Mouse (Mus musculus): ENCODE data around the gene Vsnl1. TPM values are rescaled to one million over a fixed set of nuclear protein-coding genes. Genes with fewer than 3 reads are reported as not detected.

Gene Vsnl1
- polyA plus RNA-seq, 1 experiment: 0.36 TPM

DNA sequence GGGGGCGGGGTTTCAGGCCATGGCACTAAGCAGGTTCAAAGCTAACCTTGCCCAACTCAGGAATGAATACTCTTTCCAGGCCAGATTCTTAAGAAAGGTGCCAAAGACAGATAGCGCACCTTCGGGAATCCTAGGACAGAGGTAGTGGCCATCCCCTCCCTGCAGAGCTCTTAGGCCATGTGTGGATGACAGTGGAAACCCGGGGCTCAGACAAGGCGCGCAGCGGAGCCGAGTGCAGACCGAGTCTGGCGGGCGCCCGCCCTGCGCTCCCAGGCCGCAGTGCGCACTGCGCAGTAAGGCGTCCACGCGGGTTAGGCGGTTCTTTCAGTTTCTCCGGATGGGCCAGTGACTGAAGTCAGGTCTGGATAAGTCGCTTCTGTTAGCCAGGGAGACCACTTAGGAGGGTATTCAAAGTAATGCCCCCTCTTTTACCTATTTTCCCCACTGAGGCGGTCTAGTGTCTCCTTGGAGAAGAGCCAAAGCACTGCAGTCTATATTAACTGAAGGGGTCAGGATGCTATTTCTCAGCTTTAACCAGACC, 1.6 kb upstream of the Vsnl1 start:
- no peak for TF ChIP-seq CTCF (IDR thresholded peaks at IDR 0.05; ENCODE audit: low read depth, low read length)
- Histone ChIP-seq H3K9ac (ENCODE audit: low read depth, poor library complexity, severe bottlenecking) (peak overlapping the region; percentile 36), H3K27me3 (ENCODE audit: control insufficient read depth, insufficient read depth, low read length, poor library complexity, severe bottlenecking) (0 out of 2 replicates have a peak, but pooled peaks cover 5% of the 10 kb centered on the region), H3K36me3 (ENCODE audit: control insufficient read depth, insufficient read depth, low read length, poor library complexity, severe bottlenecking) (no peaks in the 10 kb centered on the region), H3K4me1 (ENCODE audit: control insufficient read depth, insufficient read depth, low read length) (no peaks in the 10 kb centered on the region), H3K27ac (ENCODE audit: insufficient read depth, low read length) (no peak overlapping the region), H3K9me3 (replicated peaks; ENCODE audit: control insufficient read depth, insufficient read depth, low read length, poor library complexity, severe bottlenecking) (0 out of 2 replicates have a peak, but pooled peaks cover 3% of the 10 kb centered on the region), H3K4me3 (ENCODE audit: low read depth, low read length) (peak overlapping the region; percentile 47)

DNA sequence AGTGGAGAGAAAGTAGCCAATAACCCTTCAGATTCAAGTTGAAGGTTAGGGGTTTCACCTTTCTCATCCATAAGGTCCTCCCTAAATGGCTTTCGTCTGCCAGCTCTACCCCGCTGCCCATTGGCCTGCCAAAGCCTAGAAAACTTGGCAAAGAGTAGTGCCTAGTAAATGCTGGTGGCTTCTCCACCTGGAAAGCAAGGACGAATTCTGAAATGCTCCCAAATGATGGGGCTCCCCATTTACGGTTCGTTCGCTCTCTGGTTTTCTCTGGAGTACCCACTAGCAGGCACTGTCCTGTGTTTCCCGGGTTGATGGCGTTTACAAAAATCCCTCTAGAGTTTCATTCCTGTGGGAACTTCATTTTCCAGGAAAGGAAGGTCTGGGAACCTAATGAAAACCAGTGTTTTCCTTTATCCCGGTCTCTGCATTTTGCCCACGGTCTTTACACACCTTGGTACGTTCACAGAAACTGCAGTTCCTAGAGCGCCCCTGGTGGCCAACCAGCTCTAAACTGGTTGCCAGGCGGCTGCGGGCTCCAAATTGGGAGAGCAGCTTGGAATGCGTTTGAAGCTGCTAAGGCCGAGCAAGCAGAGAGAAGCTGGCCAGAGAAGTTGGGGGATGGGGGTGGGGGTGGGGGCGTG, 973 bp upstream of the Vsnl1 start:
- H3K27ac ChIP-seq (ENCODE audit: insufficient read depth, low read length): no peak overlapping the region
- H3K9me3 ChIP-seq (replicated peaks; ENCODE audit: control insufficient read depth, insufficient read depth, low read length, poor library complexity, severe bottlenecking): 0 out of 2 replicates have a peak, but pooled peaks cover 3% of the 10 kb centered on the region
- H3K27me3 ChIP-seq (ENCODE audit: control insufficient read depth, insufficient read depth, low read length, poor library complexity, severe bottlenecking): 0 out of 2 replicates have a peak, but pooled peaks cover 5% of the 10 kb centered on the region
- no peaks in the 10 kb centered on the region for H3K36me3 ChIP-seq (ENCODE audit: control insufficient read depth, insufficient read depth, low read length, poor library complexity, severe bottlenecking)
- H3K4me3 ChIP-seq (ENCODE audit: low read depth, low read length): no peak overlapping the region
- no peaks in the 10 kb centered on the region for H3K4me1 ChIP-seq (ENCODE audit: control insufficient read depth, insufficient read depth, low read length)
- no peak for TF ChIP-seq EP300 (IDR thresholded peaks at IDR 0.05; ENCODE audit: insufficient read depth, low read depth, low read length)
- peak; percentile 64 for TF ChIP-seq CTCF (IDR thresholded peaks at IDR 0.05; ENCODE audit: low read depth, low read length)
- peak overlapping the region; percentile 36; the same call in 1 of the 2 replicates for H3K9ac ChIP-seq (ENCODE audit: low read depth, poor library complexity, severe bottlenecking)

DNA sequence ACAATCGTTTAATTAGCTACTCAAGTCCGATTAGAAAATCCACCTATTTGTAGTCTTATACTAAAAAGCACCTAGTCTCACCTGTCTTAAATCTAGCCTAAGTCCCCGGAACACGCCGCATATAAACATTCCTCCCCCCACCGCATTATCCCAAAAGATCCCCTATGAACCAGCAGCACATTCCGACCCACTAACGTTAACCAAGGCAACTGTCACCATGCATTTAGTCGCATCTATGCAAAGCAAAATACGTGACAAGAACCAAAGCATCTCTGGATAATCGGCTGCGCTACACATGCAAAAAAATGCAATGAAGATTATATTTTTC, 426 bp downstream of the Vsnl1 start:
- Histone ChIP-seq H3K27me3 (ENCODE audit: control insufficient read depth, insufficient read depth, low read length, poor library complexity, severe bottlenecking) (0 out of 2 replicates have a peak, but pooled peaks cover 5% of the 10 kb centered on the region), H3K9ac (ENCODE audit: low read depth, poor library complexity, severe bottlenecking) (no peak overlapping the region), H3K4me3 (ENCODE audit: low read depth, low read length) (no peak overlapping the region), H3K27ac (ENCODE audit: insufficient read depth, low read length) (no peak overlapping the region), H3K36me3 (ENCODE audit: control insufficient read depth, insufficient read depth, low read length, poor library complexity, severe bottlenecking) (no peaks in the 10 kb centered on the region), H3K4me1 (ENCODE audit: control insufficient read depth, insufficient read depth, low read length) (no peaks in the 10 kb centered on the region), H3K9me3 (replicated peaks; ENCODE audit: control insufficient read depth, insufficient read depth, low read length, poor library complexity, severe bottlenecking) (0 out of 2 replicates have a peak, but pooled peaks cover 3% of the 10 kb centered on the region)
- TF ChIP-seq EP300 (IDR thresholded peaks at IDR 0.05; ENCODE audit: insufficient read depth, low read depth, low read length) (no peak), CTCF (IDR thresholded peaks at IDR 0.05; ENCODE audit: low read depth, low read length) (no peak), POLR2A (IDR thresholded peaks at IDR 0.05; ENCODE audit: insufficient read depth, low read length) (no peak)

DNA sequence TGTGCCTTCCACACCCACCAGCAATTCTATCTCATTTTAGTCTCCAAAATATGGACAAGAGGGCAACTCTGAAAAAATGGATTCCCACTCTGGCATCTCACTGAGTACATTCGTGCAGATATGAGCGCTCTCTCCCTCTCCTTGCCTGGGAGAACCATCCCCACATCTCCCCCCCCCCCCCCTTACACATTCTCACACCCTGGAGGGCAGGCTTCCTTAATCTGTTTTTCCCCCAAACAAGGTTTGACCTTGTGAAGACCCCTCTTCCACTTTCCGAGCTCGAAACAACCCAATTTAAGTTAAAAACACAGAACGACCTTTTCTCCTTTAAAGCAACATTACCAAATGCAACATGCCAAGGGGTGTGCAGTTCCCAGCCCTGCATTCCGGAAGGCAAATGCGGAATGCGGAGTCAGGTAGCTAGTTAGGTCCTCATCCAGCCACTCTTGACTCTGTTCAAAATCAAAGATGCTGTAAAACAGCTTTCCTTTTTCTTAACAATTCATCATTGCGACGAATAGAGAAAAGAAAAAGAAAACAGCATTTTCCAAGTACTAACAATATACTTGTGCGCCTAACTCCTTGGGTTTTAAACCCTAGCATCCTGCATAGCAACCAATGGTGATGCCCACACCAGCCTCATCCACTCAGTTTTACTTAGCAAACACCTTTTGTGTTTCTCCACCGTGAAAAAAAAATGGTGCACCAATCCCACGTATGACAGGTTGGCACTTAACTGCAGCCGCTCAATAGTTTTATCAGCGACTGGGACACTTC, 979 bp downstream of the Vsnl1 start:
- H3K27ac ChIP-seq (ENCODE audit: insufficient read depth, low read length): no peak overlapping the region
- 0 out of 2 replicates have a peak, but pooled peaks cover 5% of the 10 kb centered on the region for H3K27me3 ChIP-seq (ENCODE audit: control insufficient read depth, insufficient read depth, low read length, poor library complexity, severe bottlenecking)
- TF ChIP-seq CTCF (IDR thresholded peaks at IDR 0.05; ENCODE audit: low read depth, low read length) (no peak), EP300 (IDR thresholded peaks at IDR 0.05; ENCODE audit: insufficient read depth, low read depth, low read length) (no peak), POLR2A (IDR thresholded peaks at IDR 0.05; ENCODE audit: insufficient read depth, low read length) (no peak)
- no peak overlapping the region for H3K9ac ChIP-seq (ENCODE audit: low read depth, poor library complexity, severe bottlenecking)
- 0 out of 2 replicates have a peak, but pooled peaks cover 3% of the 10 kb centered on the region for H3K9me3 ChIP-seq (replicated peaks; ENCODE audit: control insufficient read depth, insufficient read depth, low read length, poor library complexity, severe bottlenecking)
- H3K4me1 ChIP-seq (ENCODE audit: control insufficient read depth, insufficient read depth, low read length): no peaks in the 10 kb centered on the region
- H3K4me3 ChIP-seq (ENCODE audit: low read depth, low read length): no peak overlapping the region
- no peaks in the 10 kb centered on the region for H3K36me3 ChIP-seq (ENCODE audit: control insufficient read depth, insufficient read depth, low read length, poor library complexity, severe bottlenecking)

- H3K4me3 ChIP-seq (ENCODE audit: low read depth, low read length): no peak overlapping the region
- H3K9me3 ChIP-seq (replicated peaks; ENCODE audit: control insufficient read depth, insufficient read depth, low read length, poor library complexity, severe bottlenecking): 0 out of 2 replicates have a peak, but pooled peaks cover 3% of the 10 kb centered on the region
- 0 out of 2 replicates have a peak, but pooled peaks cover 5% of the 10 kb centered on the region for H3K27me3 ChIP-seq (ENCODE audit: control insufficient read depth, insufficient read depth, low read length, poor library complexity, severe bottlenecking)
- H3K9ac ChIP-seq (ENCODE audit: low read depth, poor library complexity, severe bottlenecking): no peak overlapping the region
- no peaks in the 10 kb centered on the region for H3K36me3 ChIP-seq (ENCODE audit: control insufficient read depth, insufficient read depth, low read length, poor library complexity, severe bottlenecking)
- no peak overlapping the region for H3K27ac ChIP-seq (ENCODE audit: insufficient read depth, low read length)
- H3K4me1 ChIP-seq (ENCODE audit: control insufficient read depth, insufficient read depth, low read length): no peaks in the 10 kb centered on the region
- TF ChIP-seq CTCF (IDR thresholded peaks at IDR 0.05; ENCODE audit: low read depth, low read length): no peak
- TF ChIP-seq POLR2A (IDR thresholded peaks at IDR 0.05; ENCODE audit: insufficient read depth, low read length): no peak
- no peak for TF ChIP-seq EP300 (IDR thresholded peaks at IDR 0.05; ENCODE audit: insufficient read depth, low read depth, low read length)
Measured at GRCm38 (mm10) chr12:11434446-11434845, 2.0 kb downstream of the Vsnl1 start.

GRCm38 (mm10) chr12:11433716-11434115, 2.7 kb downstream of the Vsnl1 start:
- no peak overlapping the region for H3K9ac ChIP-seq (ENCODE audit: low read depth, poor library complexity, severe bottlenecking)
- no peak overlapping the region for H3K27ac ChIP-seq (ENCODE audit: insufficient read depth, low read length)
- H3K36me3 ChIP-seq (ENCODE audit: control insufficient read depth, insufficient read depth, low read length, poor library complexity, severe bottlenecking): no peaks in the 10 kb centered on the region
- H3K4me1 ChIP-seq (ENCODE audit: control insufficient read depth, insufficient read depth, low read length): no peaks in the 10 kb centered on the region
- H3K4me3 ChIP-seq (ENCODE audit: low read depth, low read length): no peak overlapping the region
- H3K9me3 ChIP-seq (replicated peaks; ENCODE audit: control insufficient read depth, insufficient read depth, low read length, poor library complexity, severe bottlenecking): 0 out of 2 replicates have a peak, but pooled peaks cover 3% of the 10 kb centered on the region
- TF ChIP-seq CTCF (IDR thresholded peaks at IDR 0.05; ENCODE audit: low read depth, low read length) (no peak), POLR2A (IDR thresholded peaks at IDR 0.05; ENCODE audit: insufficient read depth, low read length) (no peak), EP300 (IDR thresholded peaks at IDR 0.05; ENCODE audit: insufficient read depth, low read depth, low read length) (no peak)
- 0 out of 2 replicates have a peak, but pooled peaks cover 5% of the 10 kb centered on the region for H3K27me3 ChIP-seq (ENCODE audit: control insufficient read depth, insufficient read depth, low read length, poor library complexity, severe bottlenecking)

All from ES-Bruce4 (cell line).